Mouse (Mus musculus): ENCODE data around the gene Klhl35. TPM values are rescaled to one million over a fixed set of nuclear protein-coding genes. Genes with fewer than 3 reads are reported as not detected.
A peak's percentile ranks its signal among the peaks of the same experiment; 100 is the strongest.

Gene Klhl35
- polyA plus RNA-seq, 1 experiment from 2014 or later = 22.5 TPM

DNA sequence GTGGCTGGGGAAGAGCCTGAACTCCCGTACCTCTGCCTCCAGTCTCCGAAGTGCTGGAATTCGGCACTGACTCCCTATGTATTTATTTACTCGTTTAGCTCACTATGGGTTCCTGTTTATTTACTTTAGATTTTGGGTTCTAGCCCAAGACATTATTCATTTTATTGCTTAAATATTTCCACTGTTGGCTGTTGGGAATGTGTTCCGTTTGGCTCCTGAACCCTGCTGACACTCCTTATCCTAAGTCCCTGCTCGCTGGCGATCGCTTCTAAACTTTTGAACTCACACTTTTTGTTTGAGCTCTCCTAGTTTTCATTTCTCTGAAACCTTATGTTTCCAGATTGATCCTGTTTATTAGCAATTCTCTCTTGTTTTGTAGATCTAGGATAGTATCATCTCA, 57.3 kb downstream of the Klhl35 start:
- no peak overlapping the region for H3K4me3 ChIP-seq (ENCODE audit: low read depth, low read length)
- no peak overlapping the region for H3K27ac ChIP-seq (ENCODE audit: low read depth, low read length)
- 82% methylated on average over 8 of the region's 8 CpGs for WGBS
- H3K4me2 ChIP-seq = no peak overlapping the region
- H3K4me1 ChIP-seq (ENCODE audit: control insufficient read depth, insufficient read depth, low read length) = no peaks in the 10 kb centered on the region
- no peaks in the 10 kb centered on the region for H3K36me3 ChIP-seq (ENCODE audit: control insufficient read depth, insufficient read depth, low read length)
- ATAC-seq (ENCODE audit: low FRiP score) (no peak), DNase-seq (ENCODE audit: low spot score, missing footprints) (peak; percentile 62)
- H3K9me3 ChIP-seq (ENCODE audit: control insufficient read depth, low read length) = no peaks in the 10 kb centered on the region
- no peak overlapping the region for H3K9ac ChIP-seq (ENCODE audit: low read length)
- no peaks in the 10 kb centered on the region for H3K27me3 ChIP-seq (ENCODE audit: control insufficient read depth, insufficient read depth, low read length)

Other genes with a start within 250 kb of the Klhl35 start
- gene Mogat2, start 227.4 kb upstream of the Klhl35 start, polyA plus RNA-seq (2014; fragmentation: Nextera tagmentation; extraction: Ambion mirVana) = 10.1 and 13.0 TPM in 2 replicates
- gene Map6, start 198.6 kb upstream of the Klhl35 start, polyA plus RNA-seq (2014; fragmentation: Nextera tagmentation; extraction: Ambion mirVana) = 38.8 and 43.1 TPM in 2 replicates
- 202 and 210 TPM in 2 replicates for gene Serpinh1, start 112.8 kb upstream of the Klhl35 start, polyA plus RNA-seq (2014; fragmentation: Nextera tagmentation; extraction: Ambion mirVana)
- gene Gdpd5, start 84.6 kb upstream of the Klhl35 start, polyA plus RNA-seq (2014; fragmentation: Nextera tagmentation; extraction: Ambion mirVana) = 16.2 and 16.7 TPM in 2 replicates
- 716 and 724 TPM in 2 replicates for gene Rps3, start 17.7 kb downstream of the Klhl35 start, polyA plus RNA-seq (2014; fragmentation: Nextera tagmentation; extraction: Ambion mirVana)
- 4.1 and 4.6 TPM in 2 replicates for gene Arrb1, start 69.5 kb downstream of the Klhl35 start, polyA plus RNA-seq (2014; fragmentation: Nextera tagmentation; extraction: Ambion mirVana)
- gene Tpbgl, start 161.1 kb downstream of the Klhl35 start, polyA plus RNA-seq (2014; fragmentation: Nextera tagmentation; extraction: Ambion mirVana) = 0.34 and 0.92 TPM in 2 replicates
- 2.3 and 2.5 TPM in 2 replicates for gene Slco2b1, start 245.3 kb downstream of the Klhl35 start, polyA plus RNA-seq (2014; fragmentation: Nextera tagmentation; extraction: Ambion mirVana)